Mouse (Mus musculus): Measurements from ENCODE around the gene Tgfb2.

Gene Tgfb2

GRCm38 (mm10) chr1:186656201-186656600, 49.6 kb downstream of the Tgfb2 start:
- no peak for DNase-seq (ENCODE audit: low spot score in 2 of 2)

- DNase-seq (ENCODE audit: low spot score in 2 of 2): no peak
Observed at GRCm38 (mm10) chr1:186655096-186655495, 50.7 kb downstream of the Tgfb2 start.

GRCm38 (mm10) chr1:186652208-186652607, 53.6 kb downstream of the Tgfb2 start:
- no peak for DNase-seq (ENCODE audit: low spot score in 2 of 2)

- no peak for DNase-seq (ENCODE audit: low spot score in 2 of 2)
Observed at GRCm38 (mm10) chr1:186650011-186650410, 55.8 kb downstream of the Tgfb2 start.

- DNase-seq (ENCODE audit: low spot score in 2 of 2): no peak
Observed at GRCm38 (mm10) chr1:186637304-186638213, 68.2 kb downstream of the Tgfb2 start.

- DNase-seq (ENCODE audit: low spot score in 2 of 2): no peak
Observed at GRCm38 (mm10) chr1:186635045-186635444, 70.7 kb downstream of the Tgfb2 start.

- DNase-seq (ENCODE audit: low spot score in 2 of 2): no peak
Observed at GRCm38 (mm10) chr1:186631457-186631856, 74.3 kb downstream of the Tgfb2 start.

GRCm38 (mm10) chr1:186630971-186631370, 74.8 kb downstream of the Tgfb2 start:
- DNase-seq (ENCODE audit: low spot score in 2 of 2): no peak

- no peak for DNase-seq (ENCODE audit: low spot score in 2 of 2)
Observed at GRCm38 (mm10) chr1:186627451-186627995, 78.3 kb downstream of the Tgfb2 start.

- no peak for DNase-seq (ENCODE audit: low spot score in 2 of 2)
Observed at GRCm38 (mm10) chr1:186624474-186624873, 81.3 kb downstream of the Tgfb2 start.

GRCm38 (mm10) chr1:186621812-186622211, 84.0 kb downstream of the Tgfb2 start:
- no peak for DNase-seq (ENCODE audit: low spot score in 2 of 2)

GRCm38 (mm10) chr1:186618285-186618684, 87.5 kb downstream of the Tgfb2 start:
- DNase-seq (ENCODE audit: low spot score in 2 of 2): no peak

GRCm38 (mm10) chr1:186611371-186611770, 94.4 kb downstream of the Tgfb2 start:
- DNase-seq (ENCODE audit: low spot score in 2 of 2): no peak

- no peak for DNase-seq (ENCODE audit: low spot score in 2 of 2)
Observed at GRCm38 (mm10) chr1:186610481-186610880, 95.3 kb downstream of the Tgfb2 start.

- no peak for DNase-seq (ENCODE audit: low spot score in 2 of 2)
Observed at GRCm38 (mm10) chr1:186609793-186610233, 96.0 kb downstream of the Tgfb2 start.

GRCm38 (mm10) chr1:186608116-186608515, 97.7 kb downstream of the Tgfb2 start:
- no peak for DNase-seq (ENCODE audit: low spot score in 2 of 2)

- no peak for DNase-seq (ENCODE audit: low spot score in 2 of 2)
Observed at GRCm38 (mm10) chr1:186605635-186606034, 100.2 kb downstream of the Tgfb2 start.

- no peak for DNase-seq (ENCODE audit: low spot score in 2 of 2)
Observed at GRCm38 (mm10) chr1:186604124-186604523, 101.7 kb downstream of the Tgfb2 start.

- no peak for DNase-seq (ENCODE audit: low spot score in 2 of 2)
Observed at GRCm38 (mm10) chr1:186588226-186588625, 117.6 kb downstream of the Tgfb2 start.

GRCm38 (mm10) chr1:186587065-186587804, 118.6 kb downstream of the Tgfb2 start:
- DNase-seq (ENCODE audit: low spot score in 2 of 2): no peak

GRCm38 (mm10) chr1:186585571-186586164, 120.1 kb downstream of the Tgfb2 start:
- DNase-seq (ENCODE audit: low spot score in 2 of 2): no peak

GRCm38 (mm10) chr1:186583933-186584332, 121.9 kb downstream of the Tgfb2 start:
- no peak for DNase-seq (ENCODE audit: low spot score in 2 of 2)
